Mouse (Mus musculus): ENCODE results near the gene Gm12216. TPM values are rescaled to one million over a fixed set of nuclear protein-coding genes. Genes with fewer than 3 reads are reported as not detected.
A peak's percentile ranks its signal among the peaks of the same experiment; 100 is the strongest.

The Gm12216 gene
- polyA plus RNA-seq, 1 experiment from 2014 or later = 1.7 TPM

DNA sequence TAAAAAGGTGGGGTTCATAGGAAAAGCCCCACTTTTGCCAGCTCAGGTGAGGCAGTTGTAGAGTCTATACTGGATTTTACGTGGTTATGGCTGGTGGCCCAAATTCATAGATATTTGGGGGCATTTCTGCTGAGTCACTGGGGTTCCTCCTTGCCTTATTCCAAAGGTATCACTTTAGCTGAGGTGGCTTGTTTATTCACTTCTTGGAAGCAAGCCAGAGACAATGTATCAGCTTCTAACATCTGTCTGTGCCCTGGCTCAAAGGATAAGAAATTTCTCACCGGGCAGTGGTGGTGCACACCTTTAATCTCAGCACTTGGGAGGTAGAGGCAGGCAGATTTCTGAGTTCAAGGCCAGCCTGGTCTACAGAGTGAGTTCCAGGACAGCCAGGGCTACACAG lies 79.2 kb downstream of the Gm12216 start:
- Histone ChIP-seq H3K27ac (ENCODE audit: low read length) (no peak overlapping the region; the same call in 1 of the 2 replicates), H3K4me1 (ENCODE audit: control insufficient read depth, insufficient read depth, low read length) (peaks cover 28% of the 10 kb centered on the region; the same call in 1 of the 2 replicates), H3K36me3 (ENCODE audit: control insufficient read depth, insufficient read depth, low read length) (peaks cover 21% of the 10 kb centered on the region), H3K9ac (ENCODE audit: low read depth, low read length) (no peak overlapping the region), H3K4me2 (ENCODE audit: low read depth, low read length) (no peak overlapping the region), H3K4me3 (ENCODE audit: low read length) (no peak overlapping the region), H3K27me3 (replicated peaks; ENCODE audit: control insufficient read depth, insufficient read depth, low read length) (no peaks in the 10 kb centered on the region), H3K9me3 (ENCODE audit: control insufficient read depth, low read length) (no peaks in the 10 kb centered on the region)
- 59% methylated on average over 2 of the region's 2 CpGs for WGBS
- no peak for ATAC-seq

DNA sequence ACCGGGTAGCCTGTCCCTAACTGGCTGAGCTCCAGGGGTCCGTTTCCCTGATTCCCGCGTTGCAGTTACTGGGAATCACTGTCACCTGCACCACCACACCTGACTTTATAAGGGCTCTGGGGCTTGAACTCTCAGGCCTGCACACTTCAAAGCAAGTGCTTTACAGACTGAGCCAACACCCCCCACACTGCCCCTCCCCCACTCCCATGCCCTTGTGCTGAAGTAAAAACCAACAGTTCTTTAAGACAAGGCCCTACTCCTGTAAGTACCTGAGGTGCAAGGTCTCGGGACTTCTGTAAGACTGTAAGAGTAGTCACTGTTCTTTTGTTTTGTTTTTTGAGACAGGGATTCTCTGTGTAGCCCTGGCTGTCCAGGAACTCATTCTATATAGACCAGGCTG lies 80.6 kb downstream of the Gm12216 start:
- Histone ChIP-seq H3K27ac (ENCODE audit: low read length) (no peak overlapping the region), H3K4me2 (ENCODE audit: low read depth, low read length) (no peak overlapping the region), H3K4me3 (ENCODE audit: low read length) (no peak overlapping the region), H3K9ac (ENCODE audit: low read depth, low read length) (no peak overlapping the region), H3K4me1 (ENCODE audit: control insufficient read depth, insufficient read depth, low read length) (peaks cover 24% of the 10 kb centered on the region; the same call in 1 of the 2 replicates), H3K36me3 (ENCODE audit: control insufficient read depth, insufficient read depth, low read length) (peaks cover 33% of the 10 kb centered on the region), H3K9me3 (ENCODE audit: control insufficient read depth, low read length) (no peaks in the 10 kb centered on the region), H3K27me3 (replicated peaks; ENCODE audit: control insufficient read depth, insufficient read depth, low read length) (no peaks in the 10 kb centered on the region)
- 70% methylated on average over 5 of the region's 5 CpGs for WGBS
- ATAC-seq = no peak

DNA sequence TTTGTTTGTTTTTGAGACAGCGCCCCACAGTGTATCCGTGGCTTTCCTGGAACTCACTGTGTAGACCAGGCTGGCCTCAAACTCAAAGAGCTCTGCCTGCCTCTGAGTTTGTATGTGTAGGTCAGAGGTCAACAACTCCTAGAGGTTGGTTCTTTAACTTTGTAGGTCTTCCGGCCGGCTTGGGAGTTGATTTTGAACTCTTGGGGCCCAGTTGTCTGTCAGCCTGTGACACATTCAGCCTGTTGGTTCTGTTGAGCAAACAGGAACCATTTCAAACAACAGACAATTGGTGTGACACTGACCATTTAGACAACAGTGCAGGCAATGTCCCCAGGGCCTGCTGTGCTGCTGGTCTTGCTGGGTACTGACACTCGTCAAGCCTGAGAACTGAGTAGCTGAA lies 81.3 kb downstream of the Gm12216 start:
- Histone ChIP-seq H3K27me3 (replicated peaks; ENCODE audit: control insufficient read depth, insufficient read depth, low read length) (no peaks in the 10 kb centered on the region), H3K4me3 (ENCODE audit: low read length) (no peak overlapping the region), H3K27ac (ENCODE audit: low read length) (no peak overlapping the region), H3K36me3 (ENCODE audit: control insufficient read depth, insufficient read depth, low read length) (peaks cover 33% of the 10 kb centered on the region), H3K4me2 (ENCODE audit: low read depth, low read length) (no peak overlapping the region), H3K4me1 (ENCODE audit: control insufficient read depth, insufficient read depth, low read length) (peaks cover 23% of the 10 kb centered on the region; the same call in 1 of the 2 replicates), H3K9me3 (ENCODE audit: control insufficient read depth, low read length) (no peaks in the 10 kb centered on the region), H3K9ac (ENCODE audit: low read depth, low read length) (no peak overlapping the region)
- no peak for ATAC-seq
- WGBS = 66% methylated on average over 5 of the region's 5 CpGs

DNA sequence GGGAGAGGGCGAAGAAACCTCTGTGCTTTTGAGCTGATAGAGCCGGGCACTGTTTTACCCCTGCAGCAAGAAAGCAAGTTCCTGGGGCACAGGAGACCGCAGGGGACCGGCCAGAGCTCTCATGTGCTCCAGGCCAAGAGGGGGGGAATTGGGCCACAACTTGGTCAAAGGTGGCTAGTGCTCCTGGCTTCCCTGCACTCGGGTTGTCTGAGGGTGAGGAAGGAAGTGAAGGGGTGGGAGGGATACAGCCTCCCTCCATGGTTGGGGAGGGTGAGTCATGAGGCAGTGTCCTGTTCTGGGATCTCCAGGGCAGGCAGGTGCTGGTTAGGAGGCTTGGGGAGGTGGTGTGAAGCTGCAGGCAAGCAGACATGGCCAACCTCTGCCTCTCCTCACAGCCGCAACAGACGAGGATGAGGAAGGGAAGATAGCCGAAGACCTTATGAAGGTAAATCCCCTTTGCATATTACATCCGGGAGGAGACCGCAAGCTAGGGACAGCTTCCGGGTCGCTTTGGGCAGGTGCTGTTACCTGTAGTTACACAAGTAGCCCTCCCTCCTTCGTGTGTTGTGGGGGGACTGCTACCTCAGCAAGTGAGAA lies 84.3 kb downstream of the Gm12216 start:
- peaks cover 33% of the 10 kb centered on the region for H3K36me3 ChIP-seq (ENCODE audit: control insufficient read depth, insufficient read depth, low read length)
- H3K9me3 ChIP-seq (ENCODE audit: control insufficient read depth, low read length) = no peaks in the 10 kb centered on the region
- no peak overlapping the region for H3K4me3 ChIP-seq (ENCODE audit: low read length)
- 90% methylated on average over 13 of the region's 13 CpGs for WGBS
- ATAC-seq = no peak
- no peak overlapping the region for H3K4me2 ChIP-seq (ENCODE audit: low read depth, low read length)
- H3K27ac ChIP-seq (ENCODE audit: low read length) = no peak overlapping the region
- no peak overlapping the region for H3K9ac ChIP-seq (ENCODE audit: low read depth, low read length)
- H3K4me1 ChIP-seq (ENCODE audit: control insufficient read depth, insufficient read depth, low read length) = peaks cover 14% of the 10 kb centered on the region; the same call in 1 of the 2 replicates
- H3K27me3 ChIP-seq (replicated peaks; ENCODE audit: control insufficient read depth, insufficient read depth, low read length) = no peaks in the 10 kb centered on the region

DNA sequence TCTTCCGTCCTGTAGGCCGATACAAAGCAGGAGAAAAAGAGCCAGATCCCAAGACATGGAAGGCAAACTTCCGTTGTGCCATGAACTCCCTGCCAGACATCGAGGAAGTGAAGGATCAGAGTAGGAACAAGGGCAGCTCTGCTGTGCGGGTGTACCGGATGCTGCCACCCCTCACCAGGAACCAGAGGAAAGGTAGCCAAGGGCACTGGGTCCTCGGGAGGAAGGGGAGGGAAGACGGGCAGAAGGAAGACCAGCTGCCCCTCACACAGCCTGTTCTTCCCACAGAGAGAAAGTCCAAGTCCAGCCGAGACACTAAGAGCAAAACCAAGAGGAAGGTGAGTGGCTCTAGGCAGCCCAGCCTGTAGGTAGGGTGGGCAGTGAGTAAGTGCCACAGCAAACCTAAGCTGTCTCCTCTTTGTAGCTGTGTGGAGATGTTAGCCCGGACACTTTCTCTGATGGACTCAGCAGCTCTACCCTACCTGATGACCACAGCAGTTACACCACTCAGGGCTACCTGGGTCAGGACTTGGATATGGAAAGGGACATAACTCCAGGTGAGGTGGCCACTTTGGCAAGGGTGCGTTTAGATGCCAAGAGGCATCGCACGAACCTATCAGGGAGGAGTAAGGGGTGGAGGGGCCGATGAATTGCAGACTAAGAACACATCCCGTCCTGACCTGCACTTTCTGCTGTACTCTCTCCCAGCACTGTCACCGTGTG lies 85.3 kb downstream of the Gm12216 start:
- 89% methylated on average over 16 of the region's 16 CpGs for WGBS
- no peak for ATAC-seq

DNA sequence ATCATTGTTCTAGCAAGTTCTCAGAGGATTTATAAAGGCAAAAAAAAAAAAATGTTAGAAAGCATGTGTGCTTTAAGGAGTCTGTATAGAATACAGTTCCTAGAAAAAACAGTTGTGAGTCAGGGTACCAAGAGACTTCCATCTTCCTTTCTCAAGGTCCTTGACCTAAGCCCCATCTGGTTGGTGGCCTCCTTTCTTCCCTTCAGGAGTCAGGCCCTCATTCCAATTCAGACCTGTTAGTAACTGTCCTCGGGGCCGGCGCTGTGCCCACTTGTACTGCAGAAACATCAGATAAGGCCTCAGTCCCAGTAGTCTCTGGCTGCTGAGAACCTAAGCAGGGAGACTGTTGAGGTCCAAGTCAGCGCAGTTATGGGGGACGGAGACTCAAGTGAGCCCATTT lies 86.0 kb downstream of the Gm12216 start, which contains the start of gene Gm17334:
Gene Gm17334 (minus strand): TSS at position 101 of the 400 bp plus-strand sequence.
- Histone ChIP-seq H3K9ac (ENCODE audit: low read depth, low read length) (no peak within 1 kb of the TSS; the same call in 1 of the 2 replicates), H3K9me3 (ENCODE audit: control insufficient read depth, low read length) (no peaks in the 10 kb centered on the region), H3K4me2 (ENCODE audit: low read depth, low read length) (peak within 1 kb of the TSS; percentile 32), H3K4me3 (ENCODE audit: low read length) (no peak within 1 kb of the TSS), H3K36me3 (ENCODE audit: control insufficient read depth, insufficient read depth, low read length) (peaks cover 28% of the 10 kb centered on the region), H3K4me1 (ENCODE audit: control insufficient read depth, insufficient read depth, low read length) (peaks cover 19% of the 10 kb centered on the region), H3K27me3 (replicated peaks; ENCODE audit: control insufficient read depth, insufficient read depth, low read length) (no peaks in the 10 kb centered on the region), H3K27ac (ENCODE audit: low read length) (no peak within 1 kb of the TSS)
- WGBS = 87% methylated on average over 5 of the region's 5 CpGs
- no peak for ATAC-seq

More for the DNA sequence above, 85.3 kb downstream of the Gm12216 start:
- Histone ChIP-seq H3K9me3 (ENCODE audit: control insufficient read depth, low read length) (no peaks in the 10 kb centered on the region), H3K27me3 (replicated peaks; ENCODE audit: control insufficient read depth, insufficient read depth, low read length) (no peaks in the 10 kb centered on the region), H3K4me3 (ENCODE audit: low read length) (no peak overlapping the region), H3K9ac (ENCODE audit: low read depth, low read length) (no peak overlapping the region), H3K36me3 (ENCODE audit: control insufficient read depth, insufficient read depth, low read length) (peaks cover 32% of the 10 kb centered on the region), H3K4me2 (ENCODE audit: low read depth, low read length) (no peak overlapping the region), H3K27ac (ENCODE audit: low read length) (no peak overlapping the region), H3K4me1 (ENCODE audit: control insufficient read depth, insufficient read depth, low read length) (peaks cover 19% of the 10 kb centered on the region)

DNA sequence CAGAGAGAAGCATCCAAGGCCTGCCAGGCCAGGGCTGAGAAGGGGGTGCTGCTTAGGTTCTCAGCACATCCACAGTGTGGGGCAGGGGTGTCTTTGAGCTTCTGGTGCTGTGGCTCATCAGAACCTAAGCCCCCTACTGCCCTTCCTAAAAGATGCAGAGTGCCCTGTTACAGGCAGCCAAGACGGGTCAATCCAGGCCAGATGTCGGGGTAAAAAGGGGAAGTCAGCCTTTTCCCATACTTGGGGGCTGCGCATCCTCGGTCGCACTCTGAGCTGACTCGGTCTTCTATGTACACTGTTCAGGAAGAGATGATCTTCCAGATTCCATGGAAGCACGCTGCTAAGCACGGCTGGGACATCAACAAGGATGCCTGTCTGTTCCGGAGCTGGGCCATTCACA lies 86.5 kb downstream of the Gm12216 start:
- 85% methylated on average over 9 of the region's 9 CpGs for WGBS

DNA sequence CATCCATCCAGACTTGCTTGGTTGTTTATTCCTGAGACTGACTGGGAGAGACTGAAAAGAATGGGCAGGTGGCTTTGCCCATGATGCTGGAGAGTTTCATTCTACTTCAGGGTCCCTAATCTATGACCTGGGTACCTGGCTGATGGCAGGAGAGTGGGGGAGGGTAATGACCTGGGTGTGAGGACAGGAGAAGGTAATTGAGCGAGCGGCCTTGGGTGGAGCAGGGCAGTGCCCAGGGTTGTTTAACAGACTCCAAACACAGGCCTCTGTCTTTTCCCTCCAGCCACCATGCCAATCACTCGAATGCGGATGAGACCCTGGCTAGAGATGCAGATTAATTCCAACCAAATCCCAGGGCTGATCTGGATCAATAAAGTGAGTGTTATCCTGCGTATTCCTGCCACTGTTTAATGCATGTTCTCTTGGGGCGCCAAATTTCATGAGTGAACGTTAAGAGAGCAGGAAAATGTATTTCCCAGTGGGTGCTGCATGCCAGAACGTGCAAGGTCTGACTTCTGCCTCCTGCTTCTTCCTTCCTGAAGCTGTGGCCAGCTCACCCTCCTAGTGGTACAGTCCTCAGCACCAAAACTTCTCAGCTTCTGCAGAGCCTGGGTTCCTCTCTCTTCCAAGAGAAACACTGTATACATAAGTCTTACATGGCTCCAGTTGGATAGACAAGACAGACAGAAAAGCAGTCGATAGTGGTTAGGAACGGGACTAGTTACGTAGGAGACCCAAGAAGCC lies 87.9 kb downstream of the Gm12216 start:
- Histone ChIP-seq H3K36me3 (ENCODE audit: control insufficient read depth, insufficient read depth, low read length) (peaks cover 18% of the 10 kb centered on the region), H3K4me2 (ENCODE audit: low read depth, low read length) (peak overlapping the region; percentile 77), H3K27ac (ENCODE audit: low read length) (0 out of 2 replicates have a peak overlapping the region, but pooled peaks have one; percentile 91), H3K27me3 (replicated peaks; ENCODE audit: control insufficient read depth, insufficient read depth, low read length) (no peaks in the 10 kb centered on the region), H3K4me3 (ENCODE audit: low read length) (peak overlapping the region; percentile 89), H3K9me3 (ENCODE audit: control insufficient read depth, low read length) (no peaks in the 10 kb centered on the region), H3K9ac (ENCODE audit: low read depth, low read length) (peak overlapping the region; percentile 90), H3K4me1 (ENCODE audit: control insufficient read depth, insufficient read depth, low read length) (peaks cover 16% of the 10 kb centered on the region)
- WGBS = 62% methylated on average over 11 of the region's 11 CpGs
- no peak for ATAC-seq

More for the DNA sequence above, 86.5 kb downstream of the Gm12216 start:
- Histone ChIP-seq H3K4me3 (ENCODE audit: low read length) (no peak overlapping the region), H3K27me3 (replicated peaks; ENCODE audit: control insufficient read depth, insufficient read depth, low read length) (no peaks in the 10 kb centered on the region), H3K27ac (ENCODE audit: low read length) (no peak overlapping the region), H3K9me3 (ENCODE audit: control insufficient read depth, low read length) (no peaks in the 10 kb centered on the region), H3K36me3 (ENCODE audit: control insufficient read depth, insufficient read depth, low read length) (peaks cover 23% of the 10 kb centered on the region), H3K9ac (ENCODE audit: low read depth, low read length) (no peak overlapping the region; the same call in 1 of the 2 replicates), H3K4me1 (ENCODE audit: control insufficient read depth, insufficient read depth, low read length) (peaks cover 19% of the 10 kb centered on the region), H3K4me2 (ENCODE audit: low read depth, low read length) (peak overlapping the region; percentile 32)
- no peak for ATAC-seq
